Mouse (Mus musculus) liver, embryonic 13.5 days (tissue): ENCODE data around the gene Trip12. TPM values are rescaled to one million over a fixed set of nuclear protein-coding genes. Genes with fewer than 3 reads are reported as not detected.

ENCODE experiments used
- ATAC-seq: fragments of 200-750 bp; cut with Nextera tagmentation; 2 replicates; pipeline ENCODE4 v1.8.0; 2017; ENCODE audit warnings: low read depth, mild to moderate bottlenecking, moderate number of reproducible peaks, moderate library complexity
- DNase-seq: peaks from one replicate; pipeline ENCODE4 v3.0.0; 2022
- H3K27ac ChIP-seq: fragments of 300-500 bp; sonication (generic); 2 replicates; pipeline ENCODE4 v1.5.1; 2015; ENCODE audit warnings: moderate library complexity, mild to moderate bottlenecking, inconsistent platforms
- H3K27me3 ChIP-seq: fragments of 300-500 bp; sonication (generic); 2 replicates; pipeline ENCODE4 v1.6.1; 2015; ENCODE audit warnings: mild to moderate bottlenecking, inconsistent platforms
- H3K36me3 ChIP-seq: fragments of 300-500 bp; sonication (generic); 2 replicates; pipeline ENCODE4 v1.6.1; 2015; ENCODE audit warnings: mild to moderate bottlenecking, inconsistent platforms
- H3K4me1 ChIP-seq: fragments of 300-500 bp; sonication (generic); replicated peaks from 2 replicates; pipeline ENCODE4 v1.6.1; 2015; ENCODE audit warnings: inconsistent platforms
- H3K4me2 ChIP-seq: fragments of 300-500 bp; sonication (generic); 2 replicates; pipeline ENCODE4 v1.6.1; 2015; ENCODE audit warnings: inconsistent platforms, mild to moderate bottlenecking, moderate library complexity
- H3K4me3 ChIP-seq: fragments of 300-500 bp; sonication (generic); replicated peaks from 2 replicates; pipeline ENCODE4 v1.5.1; 2015; ENCODE audit warnings: mild to moderate bottlenecking, inconsistent platforms
- H3K9ac ChIP-seq: fragments of 300-500 bp; sonication (generic); 2 replicates; pipeline ENCODE4 v1.6.1; 2015; ENCODE audit warnings: mild to moderate bottlenecking, inconsistent platforms
- H3K9me3 ChIP-seq: fragments of 300-500 bp; sonication (generic); replicated peaks from 2 replicates; pipeline ENCODE4 v1.6.1; 2016; ENCODE audit warnings: inconsistent platforms
- WGBS: fragments of 180-500 bp; shearing (Covaris S2); methylation state at CpG from one replicate; pipeline ENCODE4 v1.1.7; 2015; ENCODE audit not compliant: insufficient replicate concordance; 5-methylcytosine and 5-hydroxymethylcytosine counted together
- polyA plus RNA-seq: library from polyadenylated mRNA; unstranded; fragments of >200 nt; fragmentation: Nextera tagmentation; extraction: Ambion mirVana; gene quantifications from 2 replicates; pipeline ENCODE4 v1.2.1, GENCODE M21; 2015

The Trip12 gene
- polyA plus RNA-seq: 29.6 and 48.1 TPM in 2 replicates

- ATAC-seq: peak; percentile 57
Measured at GRCm38 (mm10) chr1:84840018-84840664, at the start of gene Trip12. TSS of gene Trip12 (minus strand) at chr1:84840516.

GRCm38 (mm10) chr1:84890005-84890393 is 49.7 kb upstream of the Trip12 start:
- WGBS: 60% methylated on average over 7 of the region's 7 CpGs
- no peak overlapping the region for H3K4me2 ChIP-seq
- H3K9ac ChIP-seq: no peak overlapping the region
- no peaks in the 10 kb centered on the region for H3K4me1 ChIP-seq
- H3K27ac ChIP-seq: no peak overlapping the region
- no peaks in the 10 kb centered on the region for H3K36me3 ChIP-seq
- H3K27me3 ChIP-seq: no peaks in the 10 kb centered on the region
- ATAC-seq: no peak
- H3K9me3 ChIP-seq: no peaks in the 10 kb centered on the region
- no peak for DNase-seq
- H3K4me3 ChIP-seq: no peak overlapping the region

More at GRCm38 (mm10) chr1:84840018-84840664, at the start of gene Trip12:
- H3K4me3 ChIP-seq: peak within 1 kb of the TSS; percentile 98
- H3K4me1 ChIP-seq: peaks cover 38% of the 10 kb centered on the region
- no peak for DNase-seq
- H3K27me3 ChIP-seq: no peaks in the 10 kb centered on the region
- WGBS: 1% methylated on average over 39 of the region's 39 CpGs
- H3K9ac ChIP-seq: peak within 1 kb of the TSS; percentile 98
- H3K36me3 ChIP-seq: no peaks in the 10 kb centered on the region
- peak within 1 kb of the TSS; percentile 96 for H3K27ac ChIP-seq
- peak within 1 kb of the TSS; percentile 85 for H3K4me2 ChIP-seq
- no peaks in the 10 kb centered on the region for H3K9me3 ChIP-seq

- ATAC-seq: no peak
- Histone ChIP-seq H3K4me2 (no peak overlapping the region), H3K4me3 (no peak overlapping the region), H3K9me3 (no peaks in the 10 kb centered on the region), H3K27me3 (no peaks in the 10 kb centered on the region), H3K9ac (no peak overlapping the region), H3K27ac (no peak overlapping the region), H3K4me1 (no peaks in the 10 kb centered on the region), H3K36me3 (no peaks in the 10 kb centered on the region)
- whole genome bisulfite sequencing: 55% methylated on average over 8 of the region's 8 CpGs
- no peak for DNase-seq
Measured at GRCm38 (mm10) chr1:84889330-84890004, 49.2 kb upstream of the Trip12 start.

- no peak overlapping the region for H3K27ac ChIP-seq
- WGBS: 69% methylated on average over 6 of the region's 6 CpGs
- no peaks in the 10 kb centered on the region for H3K9me3 ChIP-seq
- H3K36me3 ChIP-seq: no peaks in the 10 kb centered on the region
- ATAC-seq: no peak
- H3K27me3 ChIP-seq: no peaks in the 10 kb centered on the region
- no peak for DNase-seq
- H3K9ac ChIP-seq: no peak overlapping the region
- H3K4me1 ChIP-seq: no peaks in the 10 kb centered on the region
- H3K4me3 ChIP-seq: no peak overlapping the region
- H3K4me2 ChIP-seq: no peak overlapping the region
Measured at GRCm38 (mm10) chr1:84885921-84886320, 45.6 kb upstream of the Trip12 start.

DNA sequence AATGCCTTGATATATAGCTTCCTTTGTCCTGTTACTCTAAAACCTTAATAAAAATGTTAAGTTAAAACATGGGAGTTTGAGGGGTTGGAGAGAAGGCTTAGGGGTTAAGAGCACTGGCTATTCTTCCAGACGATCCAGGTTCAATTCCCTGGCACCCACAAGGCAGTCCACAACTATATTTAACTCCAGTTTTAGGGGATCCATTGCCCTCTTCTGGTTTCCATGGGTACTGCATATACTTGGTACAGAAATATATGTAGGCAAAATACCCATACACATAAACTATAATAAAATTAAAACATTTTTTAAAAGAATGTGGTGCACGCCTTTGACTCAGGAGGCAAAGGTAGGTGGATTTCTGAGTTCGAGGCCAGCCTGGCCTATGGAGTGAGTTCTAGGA is 44.9 kb upstream of the Trip12 start:
- DNase-seq (no peak), ATAC-seq (no peak)
- Histone ChIP-seq H3K36me3 (no peaks in the 10 kb centered on the region), H3K4me1 (no peaks in the 10 kb centered on the region), H3K9me3 (no peaks in the 10 kb centered on the region), H3K4me2 (no peak overlapping the region), H3K4me3 (no peak overlapping the region), H3K27me3 (no peaks in the 10 kb centered on the region), H3K27ac (no peak overlapping the region), H3K9ac (no peak overlapping the region)
- WGBS: 48% methylated on average over 3 of the region's 3 CpGs

DNA sequence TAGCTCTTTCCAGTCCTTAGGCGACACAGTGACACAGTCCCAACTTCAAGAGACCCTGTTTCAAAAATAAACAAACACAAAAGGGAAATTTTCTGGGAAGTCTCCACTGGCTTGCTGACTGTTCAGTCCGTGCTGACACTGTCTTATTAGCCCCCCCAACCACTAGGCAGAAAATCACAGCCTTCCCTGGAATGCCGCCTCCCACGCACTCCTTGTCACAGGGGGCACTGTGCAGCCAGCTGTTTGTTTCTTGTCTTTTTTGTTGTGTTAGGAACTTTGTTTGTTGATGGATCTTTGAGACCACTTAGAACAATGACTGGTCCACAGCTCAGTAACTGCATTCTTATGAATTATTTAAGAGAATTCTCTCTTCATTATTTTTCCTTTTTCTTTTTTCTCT is 43.6 kb upstream of the Trip12 start:
- Histone ChIP-seq H3K4me2 (no peak overlapping the region), H3K36me3 (no peaks in the 10 kb centered on the region), H3K4me1 (no peaks in the 10 kb centered on the region), H3K27me3 (no peaks in the 10 kb centered on the region), H3K27ac (no peak overlapping the region), H3K9ac (no peak overlapping the region), H3K9me3 (no peaks in the 10 kb centered on the region), H3K4me3 (no peak overlapping the region)
- WGBS: 71% methylated on average over 4 of the region's 4 CpGs
- no peak for DNase-seq
- no peak for ATAC-seq

DNA sequence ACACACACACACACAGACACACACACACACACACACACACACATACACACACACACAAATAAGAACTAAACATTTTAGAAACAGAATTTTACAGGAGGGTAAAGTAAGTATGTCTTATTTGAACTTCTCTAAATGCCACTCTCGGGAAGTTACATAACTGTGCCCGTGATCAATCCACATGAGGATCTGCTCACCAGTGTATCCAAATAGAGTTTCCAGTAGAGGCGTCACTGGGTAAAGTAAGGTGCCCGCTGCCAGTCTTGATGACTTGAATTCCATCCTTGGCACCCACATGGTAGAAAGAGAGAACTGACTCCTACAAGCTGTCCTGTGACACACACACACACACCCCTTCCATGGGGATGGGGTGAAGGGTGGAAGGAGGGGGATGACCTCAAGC is 42.6 kb upstream of the Trip12 start:
- 73% methylated on average over 4 of the region's 4 CpGs for WGBS
- Histone ChIP-seq H3K4me3 (no peak overlapping the region), H3K4me2 (no peak overlapping the region), H3K9me3 (no peaks in the 10 kb centered on the region), H3K9ac (no peak overlapping the region), H3K27ac (no peak overlapping the region), H3K27me3 (no peaks in the 10 kb centered on the region), H3K36me3 (no peaks in the 10 kb centered on the region), H3K4me1 (no peaks in the 10 kb centered on the region)
- ATAC-seq: no peak
- no peak for DNase-seq

DNA sequence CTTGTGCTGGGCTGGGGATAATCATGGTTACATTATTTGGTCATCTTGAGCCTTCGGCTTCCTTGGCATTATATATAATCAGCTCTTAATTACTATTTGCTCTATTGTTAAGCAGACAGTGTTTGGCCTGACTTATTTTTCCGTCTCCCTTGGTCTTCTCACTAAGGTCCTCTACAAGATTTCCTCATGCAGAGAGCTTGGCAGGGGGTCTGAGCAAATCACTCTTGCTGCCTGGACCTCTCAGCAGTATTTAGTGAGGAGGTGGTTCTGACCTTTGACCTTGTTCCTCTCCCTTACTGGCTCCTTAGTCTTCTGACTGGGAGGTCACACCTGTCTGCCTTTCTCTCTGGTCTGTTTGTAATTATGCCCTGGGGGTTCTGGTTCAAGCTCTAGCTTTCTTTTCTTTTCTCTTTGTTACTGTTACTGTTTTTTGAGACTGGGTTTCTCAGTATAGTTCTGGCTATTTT is 41.8 kb upstream of the Trip12 start:
- no peaks in the 10 kb centered on the region for H3K9me3 ChIP-seq
- no peaks in the 10 kb centered on the region for H3K36me3 ChIP-seq
- no peak overlapping the region for H3K27ac ChIP-seq
- no peak overlapping the region for H3K9ac ChIP-seq
- no peak overlapping the region for H3K4me3 ChIP-seq
- no peaks in the 10 kb centered on the region for H3K4me1 ChIP-seq
- ATAC-seq (no peak), DNase-seq (no peak)
- H3K4me2 ChIP-seq: no peak overlapping the region
- 65% methylated on average over 2 of the region's 2 CpGs for WGBS
- H3K27me3 ChIP-seq: no peaks in the 10 kb centered on the region

DNA sequence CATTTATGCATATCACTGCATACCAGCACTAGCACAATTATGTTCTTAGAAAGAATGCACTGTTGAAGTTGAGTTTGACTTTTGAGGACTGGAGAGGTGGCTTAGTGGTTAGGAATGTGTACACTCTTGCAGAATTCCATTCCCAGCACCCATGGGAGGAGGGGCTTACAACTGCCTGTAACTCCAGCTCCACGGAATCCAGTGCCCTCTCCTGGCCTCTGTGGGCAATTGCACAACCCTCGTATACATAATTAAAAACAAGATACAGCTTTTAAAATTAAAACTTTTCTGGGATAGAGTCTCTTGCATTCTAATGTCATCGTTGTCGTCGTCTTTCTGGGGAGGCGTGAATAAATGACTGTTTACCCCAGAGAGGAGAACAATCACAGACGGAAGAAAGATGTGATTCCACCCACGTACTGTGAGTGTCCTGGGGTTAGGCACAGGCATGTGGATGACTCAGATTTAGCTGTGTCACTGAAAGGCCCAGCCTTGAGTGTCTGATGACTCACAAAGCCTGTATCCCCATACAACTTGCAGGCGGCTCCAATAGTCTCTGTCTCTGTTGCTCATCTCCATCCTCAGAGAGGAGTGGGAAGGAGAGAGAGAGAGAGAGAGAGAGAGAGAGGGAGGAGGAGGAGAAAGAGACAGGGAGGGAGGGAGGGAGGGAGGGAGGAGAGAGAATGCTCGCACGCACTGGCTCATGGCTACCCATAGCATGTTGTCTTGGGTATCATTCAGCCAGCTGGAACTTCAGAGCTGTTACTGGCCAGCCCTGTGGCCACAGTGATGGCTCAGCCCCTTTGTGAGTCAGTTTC is 41.1 kb upstream of the Trip12 start:
- Histone ChIP-seq H3K9me3 (no peaks in the 10 kb centered on the region), H3K27me3 (no peaks in the 10 kb centered on the region), H3K4me2 (no peak overlapping the region), H3K27ac (no peak overlapping the region), H3K4me3 (no peak overlapping the region), H3K36me3 (no peaks in the 10 kb centered on the region), H3K4me1 (no peaks in the 10 kb centered on the region), H3K9ac (no peak overlapping the region)
- DNase-seq: no peak
- 59% methylated on average over 10 of the region's 11 CpGs for WGBS
- ATAC-seq: no peak; the same call in 1 of the 2 replicates

DNA sequence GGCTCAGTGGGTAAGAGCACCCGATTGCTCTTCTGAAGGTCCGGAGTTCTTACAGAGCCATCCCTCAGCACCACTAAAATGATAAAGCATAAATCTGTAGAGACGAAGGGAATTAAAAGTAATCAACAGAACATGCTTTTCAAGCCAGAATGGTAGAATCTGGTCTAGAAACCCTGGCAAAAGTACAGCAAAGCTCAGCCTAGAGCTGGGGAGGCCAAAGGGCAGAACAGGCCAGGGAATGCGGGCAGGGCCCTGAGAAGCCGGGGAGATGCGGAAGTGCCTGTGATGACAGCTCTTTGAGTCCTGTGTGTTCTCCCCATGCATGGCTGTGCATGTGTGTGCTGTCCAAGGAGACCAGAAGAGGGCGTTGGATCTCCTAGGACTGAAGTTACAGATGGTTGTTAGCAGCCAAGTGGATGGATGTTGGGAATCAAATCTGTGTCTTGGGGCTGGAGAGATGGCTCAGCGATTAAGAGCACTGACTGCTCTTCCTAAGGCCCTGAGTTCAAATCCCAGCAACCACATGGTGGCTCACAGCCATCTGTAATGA is 39.3 kb upstream of the Trip12 start:
- ATAC-seq: no peak
- Histone ChIP-seq H3K9me3 (no peaks in the 10 kb centered on the region), H3K9ac (no peak overlapping the region), H3K27ac (no peak overlapping the region), H3K36me3 (no peaks in the 10 kb centered on the region), H3K4me1 (no peaks in the 10 kb centered on the region), H3K4me2 (no peak overlapping the region), H3K4me3 (no peak overlapping the region), H3K27me3 (no peaks in the 10 kb centered on the region)
- 82% methylated on average over 8 of the region's 8 CpGs for WGBS
- DNase-seq: no peak

- Histone ChIP-seq H3K27ac (no peak overlapping the region), H3K4me2 (no peak overlapping the region), H3K4me3 (no peak overlapping the region), H3K27me3 (no peaks in the 10 kb centered on the region), H3K9ac (no peak overlapping the region), H3K4me1 (peaks cover 11% of the 10 kb centered on the region; the same call in 1 of the 2 replicates), H3K36me3 (no peaks in the 10 kb centered on the region), H3K9me3 (no peaks in the 10 kb centered on the region)
- DNase-seq: no peak
- 58% methylated on average over 2 of the region's 2 CpGs for WGBS
- ATAC-seq: peak; percentile 16; the same call in 1 of the 2 replicates
Measured at GRCm38 (mm10) chr1:84877590-84877989, 37.3 kb upstream of the Trip12 start.
